Mouse (Mus musculus): ENCODE measurements around the gene Pald1.
A peak's percentile ranks its signal among the peaks of the same experiment; 100 is the strongest.

Pald1 gene

DNA sequence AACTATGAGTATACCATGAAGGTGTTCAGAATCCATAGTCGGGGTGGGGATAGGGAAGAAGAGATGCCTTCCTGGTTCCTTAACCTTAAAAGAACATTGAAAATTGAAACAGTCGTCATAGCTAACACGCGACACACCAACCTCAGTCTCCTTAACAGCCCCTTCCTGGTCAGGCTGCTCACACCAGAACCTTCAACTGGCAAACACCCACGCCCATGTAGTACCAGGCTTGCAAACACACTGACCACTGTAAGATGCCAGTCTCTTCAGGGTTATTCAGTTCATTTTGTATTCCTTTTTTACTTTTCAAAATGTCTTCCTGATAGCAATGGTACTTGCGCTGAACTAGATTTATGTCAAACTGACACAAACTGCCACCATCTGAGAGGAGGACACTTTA, 106.3 kb downstream of the Pald1 start:
- TF ChIP-seq NANOG (IDR thresholded peaks at IDR 0.05; ENCODE audit: borderline replicate concordance, low read length), result no peak
- no peak for TF ChIP-seq POU5F1 (IDR thresholded peaks at IDR 0.05; ENCODE audit: borderline replicate concordance, low read length)
- Histone ChIP-seq H3K4me1 (replicated peaks; ENCODE audit: low read depth, low read length) (peaks cover 55% of the 10 kb centered on the region), H3K4me3 (replicated peaks; ENCODE audit: low read length) (no peak overlapping the region), H3K9me3 (ENCODE audit: low read length) (no peaks in the 10 kb centered on the region), H3K36me3 (ENCODE audit: insufficient read depth, low read length) (no peaks in the 10 kb centered on the region), H3K27me3 (ENCODE audit: insufficient read depth, low read length) (peaks cover 27% of the 10 kb centered on the region)

DNA sequence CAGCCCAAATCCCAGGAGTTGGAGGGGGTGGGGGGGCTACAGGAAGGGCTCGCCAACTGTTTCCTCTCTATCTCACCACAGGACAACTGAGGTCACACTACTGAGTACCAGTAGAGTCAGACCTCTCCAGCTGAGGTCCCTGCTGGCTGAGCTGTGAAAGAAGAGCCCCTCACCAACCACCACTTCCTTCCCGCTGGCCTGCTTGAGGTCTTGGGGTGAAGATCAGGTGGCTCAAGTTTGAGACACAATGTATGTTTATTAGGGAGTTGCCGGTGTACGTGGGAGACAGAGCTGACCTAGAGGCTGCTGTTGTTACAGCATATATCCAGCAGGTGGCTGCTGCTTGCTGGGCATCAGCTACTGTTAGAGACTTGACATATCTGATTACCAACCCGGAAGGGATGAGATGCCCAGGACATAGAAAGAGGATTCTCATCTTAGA, 107.6 kb downstream of the Pald1 start:
- TF ChIP-seq POU5F1 (IDR thresholded peaks at IDR 0.05; ENCODE audit: borderline replicate concordance, low read length), result no peak
- peak; percentile 80 for TF ChIP-seq CTCF (conservative IDR thresholded peaks at IDR 0.05; ENCODE audit: low read length)
- TF ChIP-seq NANOG (IDR thresholded peaks at IDR 0.05; ENCODE audit: borderline replicate concordance, low read length), result no peak
- peaks cover 64% of the 10 kb centered on the region for H3K4me1 ChIP-seq (replicated peaks; ENCODE audit: low read depth, low read length)
- H3K4me3 ChIP-seq (replicated peaks; ENCODE audit: low read length), result peak overlapping the region; percentile 45
- peaks cover 4% of the 10 kb centered on the region; the same call in 1 of the 2 replicates for H3K36me3 ChIP-seq (ENCODE audit: insufficient read depth, low read length)
- H3K9me3 ChIP-seq (ENCODE audit: low read length), result no peaks in the 10 kb centered on the region
- peaks cover 27% of the 10 kb centered on the region for H3K27me3 ChIP-seq (ENCODE audit: insufficient read depth, low read length)

DNA sequence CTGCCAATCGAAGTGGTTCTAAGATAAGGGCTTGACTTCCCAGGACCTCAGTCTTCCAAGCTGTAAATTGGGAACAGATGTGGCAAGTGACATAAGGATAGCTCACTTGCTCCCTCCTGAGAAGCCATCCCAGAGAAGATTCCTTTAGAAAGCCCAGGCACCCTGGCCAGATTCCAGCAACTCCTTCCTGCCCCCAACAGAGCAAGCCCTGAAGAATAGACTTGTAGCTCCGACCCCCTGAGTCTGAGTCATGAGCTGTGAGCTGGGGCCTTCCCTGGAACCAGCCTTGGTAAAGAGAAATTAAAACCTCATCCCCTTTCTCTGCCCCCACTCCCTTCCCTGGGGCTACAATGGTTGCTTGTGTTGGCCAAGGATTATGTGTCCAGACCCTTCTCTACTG, 108.8 kb downstream of the Pald1 start:
- no peak for TF ChIP-seq CTCF (conservative IDR thresholded peaks at IDR 0.05; ENCODE audit: low read length)
- no peak for TF ChIP-seq NANOG (IDR thresholded peaks at IDR 0.05; ENCODE audit: borderline replicate concordance, low read length)
- TF ChIP-seq POU5F1 (IDR thresholded peaks at IDR 0.05; ENCODE audit: borderline replicate concordance, low read length), result no peak
- H3K4me1 ChIP-seq (replicated peaks; ENCODE audit: low read depth, low read length), result peaks cover 72% of the 10 kb centered on the region
- H3K9me3 ChIP-seq (ENCODE audit: low read length), result no peaks in the 10 kb centered on the region
- peaks cover 27% of the 10 kb centered on the region for H3K27me3 ChIP-seq (ENCODE audit: insufficient read depth, low read length)
- H3K4me3 ChIP-seq (replicated peaks; ENCODE audit: low read length), result no peak overlapping the region
- H3K36me3 ChIP-seq (ENCODE audit: insufficient read depth, low read length), result peaks cover 14% of the 10 kb centered on the region

DNA sequence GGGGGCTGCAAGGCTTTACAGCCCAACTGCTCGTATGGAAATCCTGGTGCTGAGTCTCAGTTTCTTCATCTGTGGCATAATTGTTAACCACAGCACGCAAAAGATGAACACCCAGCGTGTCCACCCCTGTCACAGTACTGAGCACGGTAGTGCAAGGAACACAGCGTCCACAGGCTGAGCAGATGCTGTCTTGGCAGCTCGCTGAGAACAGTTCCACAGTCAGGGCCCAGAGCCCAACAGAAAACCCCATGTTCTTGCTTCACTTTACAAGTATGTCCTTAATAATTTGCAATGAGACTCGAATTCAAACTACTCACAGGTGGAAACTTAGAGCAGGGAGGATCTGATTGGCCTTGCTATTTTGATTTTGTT, 109.5 kb downstream of the Pald1 start:
- peak overlapping the region; percentile 90 for H3K4me3 ChIP-seq (replicated peaks; ENCODE audit: low read length)
- H3K27me3 ChIP-seq (ENCODE audit: insufficient read depth, low read length), result peaks cover 27% of the 10 kb centered on the region
- no peaks in the 10 kb centered on the region for H3K9me3 ChIP-seq (ENCODE audit: low read length)
- H3K4me1 ChIP-seq (replicated peaks; ENCODE audit: low read depth, low read length), result peaks cover 75% of the 10 kb centered on the region
- TF ChIP-seq POU5F1 (IDR thresholded peaks at IDR 0.05; ENCODE audit: borderline replicate concordance, low read length), result no peak
- no peak for TF ChIP-seq NANOG (IDR thresholded peaks at IDR 0.05; ENCODE audit: borderline replicate concordance, low read length)
- TF ChIP-seq CTCF (conservative IDR thresholded peaks at IDR 0.05; ENCODE audit: low read length), result no peak
- peaks cover 18% of the 10 kb centered on the region for H3K36me3 ChIP-seq (ENCODE audit: insufficient read depth, low read length)

DNA sequence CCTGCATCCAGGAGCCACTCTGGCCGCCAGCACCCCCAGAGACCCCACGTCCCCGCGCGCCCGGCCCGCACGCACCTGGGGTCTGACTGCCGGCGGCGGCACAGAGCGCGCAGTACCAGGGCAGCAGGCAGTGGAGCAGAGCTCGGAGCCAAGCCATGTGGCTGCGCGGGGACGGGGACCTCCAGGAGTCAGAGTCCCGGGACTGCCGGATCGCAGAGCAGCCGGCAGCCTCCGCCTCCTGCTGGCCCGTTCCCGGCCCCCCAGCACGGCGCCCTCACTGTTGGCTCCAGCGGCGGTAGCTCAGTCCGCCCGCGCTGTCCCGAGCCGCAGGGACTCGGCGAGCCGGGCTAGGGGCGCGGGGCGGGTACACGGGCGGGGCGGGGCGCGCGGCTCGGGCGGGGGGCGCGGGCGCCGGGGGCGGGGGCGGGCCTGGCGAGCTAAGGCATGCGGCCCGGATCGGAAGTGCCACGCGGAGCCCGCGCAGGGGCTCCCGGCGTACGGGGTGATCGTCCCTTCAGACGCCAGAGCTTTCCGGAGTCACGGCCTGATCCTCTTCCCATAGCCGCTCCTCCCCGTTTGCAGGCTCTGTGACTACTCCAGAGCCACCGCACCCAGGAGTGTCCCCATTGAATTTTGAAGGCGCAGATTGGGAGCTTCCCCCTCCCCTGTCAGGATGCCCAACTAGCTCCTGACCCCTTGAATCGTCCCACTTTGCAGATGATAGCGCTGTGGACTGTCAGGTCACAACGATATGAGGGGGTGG, 110.1 kb downstream of the Pald1 start, which contains the start of gene Adamts14:
Gene Adamts14 (minus strand): TSS at position 358 of the 763 bp plus-strand sequence.
- peaks cover 69% of the 10 kb centered on the region for H3K4me1 ChIP-seq (replicated peaks; ENCODE audit: low read depth, low read length)
- H3K9me3 ChIP-seq (ENCODE audit: low read length), result no peaks in the 10 kb centered on the region
- TF ChIP-seq POU5F1 (IDR thresholded peaks at IDR 0.05; ENCODE audit: borderline replicate concordance, low read length) (no peak), NANOG (IDR thresholded peaks at IDR 0.05; ENCODE audit: borderline replicate concordance, low read length) (no peak), CTCF (conservative IDR thresholded peaks at IDR 0.05; ENCODE audit: low read length) (no peak)
- H3K27me3 ChIP-seq (ENCODE audit: insufficient read depth, low read length), result peaks cover 27% of the 10 kb centered on the region
- H3K4me3 ChIP-seq (replicated peaks; ENCODE audit: low read length), result peak within 1 kb of the TSS; percentile 90
- peaks cover 24% of the 10 kb centered on the region for H3K36me3 ChIP-seq (ENCODE audit: insufficient read depth, low read length)

DNA sequence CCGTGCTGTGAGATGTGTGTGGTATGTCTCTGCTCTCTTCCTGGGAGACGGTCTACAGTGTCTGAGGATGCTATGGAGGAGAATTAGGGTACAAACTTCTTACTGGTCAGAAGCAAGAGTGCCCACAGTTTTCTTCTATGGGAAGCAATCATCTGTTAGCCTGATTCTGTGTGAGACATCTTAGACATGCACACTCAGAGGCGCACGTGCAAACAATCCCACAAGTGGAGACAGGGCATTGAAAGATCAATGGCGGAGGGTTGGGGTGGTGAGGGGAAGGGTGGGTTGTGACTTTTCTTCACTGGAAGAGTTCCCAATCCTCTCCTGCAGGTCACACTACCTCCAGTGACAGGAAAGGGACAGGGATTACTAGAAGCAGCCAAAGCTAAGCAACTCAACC, 110.7 kb downstream of the Pald1 start:
- peaks cover 22% of the 10 kb centered on the region for H3K27me3 ChIP-seq (ENCODE audit: insufficient read depth, low read length)
- peaks cover 30% of the 10 kb centered on the region for H3K36me3 ChIP-seq (ENCODE audit: insufficient read depth, low read length)
- peak overlapping the region; percentile 90 for H3K4me3 ChIP-seq (replicated peaks; ENCODE audit: low read length)
- peaks cover 64% of the 10 kb centered on the region for H3K4me1 ChIP-seq (replicated peaks; ENCODE audit: low read depth, low read length)
- no peaks in the 10 kb centered on the region for H3K9me3 ChIP-seq (ENCODE audit: low read length)
- TF ChIP-seq NANOG (IDR thresholded peaks at IDR 0.05; ENCODE audit: borderline replicate concordance, low read length), result no peak
- TF ChIP-seq CTCF (conservative IDR thresholded peaks at IDR 0.05; ENCODE audit: low read length), result no peak
- no peak for TF ChIP-seq POU5F1 (IDR thresholded peaks at IDR 0.05; ENCODE audit: borderline replicate concordance, low read length)

DNA sequence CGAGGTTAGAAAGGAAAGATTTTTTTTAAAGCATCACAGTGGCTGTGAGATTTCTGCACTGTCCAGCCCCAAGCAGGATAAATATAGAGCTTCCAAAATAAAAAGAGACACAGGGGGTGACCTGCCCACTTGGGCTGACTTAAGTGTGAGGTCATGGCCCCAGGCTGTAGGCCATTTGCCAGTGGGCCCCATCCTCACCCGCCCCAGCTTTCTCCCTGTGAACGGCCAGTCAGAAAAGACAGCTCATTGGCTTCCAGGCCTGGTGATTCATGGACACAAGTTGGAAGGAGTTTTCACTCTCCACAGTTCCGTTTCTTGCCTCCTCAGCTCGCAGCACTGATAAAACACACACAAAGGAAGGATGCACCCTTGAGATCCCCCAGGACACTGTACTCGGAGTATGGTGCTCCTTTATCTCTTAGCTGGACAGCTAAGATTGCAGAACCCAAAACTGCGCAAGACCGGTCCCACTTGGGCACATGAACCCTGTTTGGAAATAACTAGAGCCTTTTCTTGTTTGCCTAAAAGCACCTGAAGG, 111.2 kb downstream of the Pald1 start:
- H3K27me3 ChIP-seq (ENCODE audit: insufficient read depth, low read length), result peaks cover 22% of the 10 kb centered on the region
- peak overlapping the region; percentile 90 for H3K4me3 ChIP-seq (replicated peaks; ENCODE audit: low read length)
- H3K9me3 ChIP-seq (ENCODE audit: low read length), result no peaks in the 10 kb centered on the region
- H3K36me3 ChIP-seq (ENCODE audit: insufficient read depth, low read length), result peaks cover 34% of the 10 kb centered on the region
- TF ChIP-seq CTCF (conservative IDR thresholded peaks at IDR 0.05; ENCODE audit: low read length) (no peak), POU5F1 (IDR thresholded peaks at IDR 0.05; ENCODE audit: borderline replicate concordance, low read length) (no peak), NANOG (IDR thresholded peaks at IDR 0.05; ENCODE audit: borderline replicate concordance, low read length) (no peak)
- peaks cover 64% of the 10 kb centered on the region for H3K4me1 ChIP-seq (replicated peaks; ENCODE audit: low read depth, low read length)
